Mouse (Mus musculus) hindbrain, embryonic 11.5 days (tissue): ENCODE results near the gene Crispld2. TPM values are rescaled to one million over a fixed set of nuclear protein-coding genes. Genes with fewer than 3 reads are reported as not detected.

Source experiments
- ATAC-seq: fragments of 200-750 bp; cut with Nextera tagmentation; 2 replicates; pipeline ENCODE4 v1.8.0; 2017; ENCODE audit warnings: mild to moderate bottlenecking, moderate TSS enrichment, moderate library complexity; ENCODE audit not compliant: low FRiP score
- DNase-seq: peaks from one replicate; pipeline ENCODE4 v3.0.0-alpha.2; 2015; ENCODE audit warnings: low spot score
- H3K27ac ChIP-seq: fragments of 300-500 bp; sonication (generic); 2 replicates; pipeline ENCODE4 v1.5.1; 2014; ENCODE audit warnings: mild to moderate bottlenecking, low read depth, low read length
- H3K27me3 ChIP-seq: fragments of 300-500 bp; sonication (generic); 2 replicates; pipeline ENCODE4 v1.6.1; 2014; ENCODE audit warnings: mild to moderate bottlenecking, low read length, moderate library complexity, mixed read lengths; ENCODE audit not compliant: control insufficient read depth, insufficient read depth
- H3K36me3 ChIP-seq: fragments of 300-500 bp; sonication (generic); 2 replicates; pipeline ENCODE4 v1.6.1; 2014; ENCODE audit warnings: mild to moderate bottlenecking, low read length, moderate library complexity, mixed read lengths; ENCODE audit not compliant: control insufficient read depth, insufficient read depth
- H3K4me1 ChIP-seq: fragments of 300-500 bp; sonication (generic); replicated peaks from 2 replicates; pipeline ENCODE4 v1.6.1; 2014; ENCODE audit warnings: low read length, mixed read lengths; ENCODE audit not compliant: control insufficient read depth, insufficient read depth
- H3K4me2 ChIP-seq: fragments of 300-500 bp; sonication (generic); replicated peaks from 2 replicates; pipeline ENCODE4 v1.6.1; 2014; ENCODE audit warnings: mild to moderate bottlenecking, low read depth, low read length
- H3K4me3 ChIP-seq: fragments of 300-500 bp; sonication (generic); 2 replicates; pipeline ENCODE4 v1.5.1; 2014; ENCODE audit warnings: low read depth, low read length
- H3K9ac ChIP-seq: fragments of 300-500 bp; sonication (generic); 2 replicates; pipeline ENCODE4 v1.6.1; 2014; ENCODE audit warnings: low read depth, low read length
- H3K9me3 ChIP-seq: fragments of 300-500 bp; sonication (generic); 2 replicates; pipeline ENCODE4 v1.6.1; 2016; ENCODE audit warnings: low read length; ENCODE audit not compliant: control insufficient read depth
- WGBS: fragments of 180-500 bp; shearing (Covaris S2); extraction: QIAGEN DNeasy Blood & Tissue Kit; methylation state at CpG from one replicate; pipeline ENCODE4 v1.1.7; 2014; 5-methylcytosine and 5-hydroxymethylcytosine counted together
- polyA plus RNA-seq: library from polyadenylated mRNA; unstranded; fragments of >200 nt; fragmentation: Nextera tagmentation; extraction: Ambion mirVana; gene quantifications from 2 replicates; pipeline ENCODE4 v1.2.1, GENCODE M21; 2014

Crispld2 gene
- polyA plus RNA-seq, 1 experiment from 2014 or later, result 2.1 TPM

DNA sequence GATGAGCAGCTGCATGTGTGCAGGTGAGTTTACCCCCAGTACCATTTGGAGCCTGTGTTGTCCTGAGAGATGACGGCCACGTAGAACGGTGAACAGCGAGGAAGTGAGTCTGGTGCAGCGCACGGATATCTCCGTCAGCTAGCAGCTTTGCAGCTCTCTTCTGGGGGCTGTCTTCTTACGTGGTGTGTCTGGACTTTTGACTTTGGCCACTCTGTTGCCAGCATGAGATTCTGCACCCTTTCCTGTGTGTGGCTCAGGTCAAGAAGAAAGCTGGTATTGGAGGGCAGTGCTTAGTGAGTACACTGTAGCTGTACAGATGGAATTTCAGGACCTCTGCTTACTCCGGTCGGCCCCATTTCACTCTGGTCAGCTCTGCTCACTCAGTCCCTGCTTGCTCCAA lies 34.2 kb upstream of the Crispld2 start:
- Histone ChIP-seq H3K27me3 (no peaks in the 10 kb centered on the region), H3K9me3 (no peaks in the 10 kb centered on the region), H3K4me3 (no peak overlapping the region), H3K9ac (no peak overlapping the region), H3K36me3 (peaks cover 17% of the 10 kb centered on the region), H3K27ac (no peak overlapping the region), H3K4me1 (no peaks in the 10 kb centered on the region), H3K4me2 (no peak overlapping the region)
- WGBS, result 92% methylated on average over 10 of the region's 10 CpGs
- ATAC-seq (no peak), DNase-seq (no peak)

DNA sequence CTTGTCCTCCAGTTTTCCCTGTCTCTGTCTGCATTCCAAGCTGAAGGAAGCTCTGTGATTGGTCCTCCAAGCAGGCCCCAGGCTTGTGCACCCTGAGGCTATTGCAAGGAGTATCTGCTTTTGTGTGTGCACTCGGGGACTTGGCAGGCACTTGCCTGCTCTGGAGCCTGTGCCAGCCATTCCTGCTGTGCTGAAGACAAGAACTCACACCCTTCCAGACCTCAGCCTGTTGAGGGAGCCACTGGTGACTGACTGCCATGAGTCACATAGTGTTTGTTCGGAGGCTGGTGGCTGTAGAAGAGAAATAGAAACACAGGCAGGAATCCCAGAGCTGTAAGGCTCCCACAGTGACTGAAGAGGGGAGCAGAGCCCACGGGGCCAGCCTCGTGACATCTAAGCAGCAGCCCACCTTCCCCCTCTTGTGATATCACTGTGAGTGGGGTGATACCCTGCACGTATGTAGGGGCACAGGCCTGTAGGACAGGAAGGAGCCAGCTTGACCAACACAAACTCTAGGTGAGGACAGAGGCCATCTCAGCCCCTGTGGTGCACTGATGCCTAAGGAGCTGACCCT lies 31.6 kb upstream of the Crispld2 start:
- Histone ChIP-seq H3K27me3 (no peaks in the 10 kb centered on the region), H3K4me3 (no peak overlapping the region), H3K9ac (no peak overlapping the region), H3K4me1 (no peaks in the 10 kb centered on the region), H3K36me3 (peaks cover 7% of the 10 kb centered on the region), H3K9me3 (no peaks in the 10 kb centered on the region), H3K4me2 (no peak overlapping the region), H3K27ac (no peak overlapping the region)
- ATAC-seq, result no peak
- DNase-seq, result no peak
- WGBS, result 62% methylated on average over 5 of the region's 5 CpGs

DNA sequence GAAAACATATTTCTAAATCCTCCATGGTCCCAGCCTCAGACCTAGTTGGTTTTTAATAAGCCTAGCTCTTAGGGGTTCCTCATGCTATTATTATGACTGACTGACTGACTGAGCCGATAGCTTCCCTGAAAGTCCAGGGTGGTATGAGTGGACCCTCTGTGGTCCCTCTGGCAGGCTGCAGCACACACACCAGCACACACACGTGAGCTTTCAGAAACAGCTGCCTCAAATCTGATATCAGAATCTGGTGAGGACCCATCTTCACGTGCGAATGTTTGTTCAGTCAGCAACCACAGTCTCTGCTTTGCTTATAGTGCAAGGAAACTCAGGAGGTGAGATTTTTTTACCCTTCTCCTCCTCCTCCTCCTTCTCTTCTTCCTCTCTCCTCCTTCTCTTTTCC lies 27.4 kb upstream of the Crispld2 start:
- no peaks in the 10 kb centered on the region for H3K27me3 ChIP-seq
- DNase-seq, result no peak
- H3K27ac ChIP-seq, result no peak overlapping the region
- WGBS, result 84% methylated on average over 4 of the region's 4 CpGs
- no peak overlapping the region for H3K9ac ChIP-seq
- no peak overlapping the region for H3K4me2 ChIP-seq
- no peaks in the 10 kb centered on the region for H3K9me3 ChIP-seq
- H3K36me3 ChIP-seq, result no peaks in the 10 kb centered on the region
- no peaks in the 10 kb centered on the region for H3K4me1 ChIP-seq
- H3K4me3 ChIP-seq, result no peak overlapping the region
- ATAC-seq, result no peak

DNA sequence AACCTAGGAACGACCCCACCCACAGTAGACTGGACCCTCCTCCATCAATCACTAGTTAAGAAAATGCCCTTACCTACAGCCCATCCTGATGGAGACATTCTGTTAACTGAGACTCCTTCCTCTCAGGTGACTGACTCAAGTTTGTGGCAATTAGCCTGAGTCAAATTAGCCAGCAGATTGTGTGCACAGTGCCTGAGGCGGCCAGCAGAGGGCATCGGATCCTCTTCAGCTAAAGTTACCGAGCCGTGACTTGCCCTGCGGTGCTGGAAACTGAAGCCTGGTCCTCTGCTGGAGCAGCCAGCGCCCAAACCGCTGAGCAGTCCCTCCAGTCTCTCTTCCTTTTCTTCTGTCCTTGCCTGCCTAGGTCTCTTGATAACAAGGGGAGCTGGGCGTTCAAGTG lies 24.8 kb upstream of the Crispld2 start:
- 85% methylated on average over 9 of the region's 9 CpGs for WGBS
- no peak for DNase-seq
- H3K27ac ChIP-seq, result no peak overlapping the region

DNA sequence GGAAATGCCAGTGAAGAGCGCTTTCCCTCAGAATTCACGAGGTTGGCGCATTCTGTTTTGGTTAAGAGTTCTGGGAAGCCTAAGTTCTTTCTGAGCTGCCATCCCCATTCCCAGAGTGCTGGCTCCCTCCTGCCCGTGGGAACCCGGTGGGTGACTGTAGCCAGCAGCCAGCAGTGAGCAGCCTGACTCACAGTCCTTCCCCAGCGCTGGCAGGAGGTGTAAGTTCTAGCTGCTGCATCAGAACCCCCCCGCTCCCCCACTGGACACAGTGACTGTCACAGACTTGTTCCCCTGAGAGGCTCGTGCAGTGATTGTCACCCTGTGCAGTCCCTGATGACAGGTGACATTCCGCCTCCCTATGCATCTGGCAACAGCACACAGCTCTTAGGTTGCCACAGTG lies 22.1 kb upstream of the Crispld2 start:
- Histone ChIP-seq H3K4me3 (no peak overlapping the region), H3K36me3 (no peaks in the 10 kb centered on the region), H3K4me2 (no peak overlapping the region), H3K27me3 (no peaks in the 10 kb centered on the region), H3K27ac (no peak overlapping the region), H3K9me3 (no peaks in the 10 kb centered on the region), H3K4me1 (no peaks in the 10 kb centered on the region), H3K9ac (no peak overlapping the region)
- ATAC-seq, result no peak
- no peak for DNase-seq
- WGBS, result 78% methylated on average over 9 of the region's 9 CpGs

More for the DNA sequence above, 24.8 kb upstream of the Crispld2 start:
- no peak overlapping the region for H3K9ac ChIP-seq
- no peaks in the 10 kb centered on the region for H3K9me3 ChIP-seq
- H3K4me2 ChIP-seq, result no peak overlapping the region
- no peaks in the 10 kb centered on the region for H3K36me3 ChIP-seq
- no peak overlapping the region for H3K4me3 ChIP-seq
- no peaks in the 10 kb centered on the region for H3K27me3 ChIP-seq
- ATAC-seq, result no peak
- H3K4me1 ChIP-seq, result no peaks in the 10 kb centered on the region

DNA sequence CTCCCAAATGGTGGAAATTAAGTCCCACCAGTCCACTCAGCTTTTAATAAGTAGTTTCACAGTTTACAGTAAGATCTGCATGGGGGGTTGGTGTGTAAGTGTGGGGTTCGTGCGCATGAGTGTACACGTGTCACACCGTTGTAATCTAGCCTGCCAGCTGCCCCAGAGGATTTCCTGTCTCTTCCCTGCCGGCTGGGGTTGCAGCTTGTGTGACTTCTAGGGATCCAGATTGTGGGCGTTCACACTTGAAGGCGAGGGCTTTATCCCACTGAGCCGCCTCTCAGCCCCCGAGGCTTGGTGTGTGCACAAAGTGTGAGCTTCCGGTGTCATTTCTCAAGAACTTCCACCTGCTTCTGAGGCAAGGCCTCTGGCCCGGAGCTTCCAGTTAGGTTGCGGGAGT lies 19.7 kb upstream of the Crispld2 start:
- 77% methylated on average over 12 of the region's 12 CpGs for WGBS
- ATAC-seq (no peak), DNase-seq (no peak)
- Histone ChIP-seq H3K9ac (no peak overlapping the region), H3K4me3 (no peak overlapping the region), H3K4me1 (no peaks in the 10 kb centered on the region), H3K36me3 (no peaks in the 10 kb centered on the region), H3K9me3 (no peaks in the 10 kb centered on the region), H3K4me2 (no peak overlapping the region), H3K27ac (no peak overlapping the region), H3K27me3 (no peaks in the 10 kb centered on the region)

DNA sequence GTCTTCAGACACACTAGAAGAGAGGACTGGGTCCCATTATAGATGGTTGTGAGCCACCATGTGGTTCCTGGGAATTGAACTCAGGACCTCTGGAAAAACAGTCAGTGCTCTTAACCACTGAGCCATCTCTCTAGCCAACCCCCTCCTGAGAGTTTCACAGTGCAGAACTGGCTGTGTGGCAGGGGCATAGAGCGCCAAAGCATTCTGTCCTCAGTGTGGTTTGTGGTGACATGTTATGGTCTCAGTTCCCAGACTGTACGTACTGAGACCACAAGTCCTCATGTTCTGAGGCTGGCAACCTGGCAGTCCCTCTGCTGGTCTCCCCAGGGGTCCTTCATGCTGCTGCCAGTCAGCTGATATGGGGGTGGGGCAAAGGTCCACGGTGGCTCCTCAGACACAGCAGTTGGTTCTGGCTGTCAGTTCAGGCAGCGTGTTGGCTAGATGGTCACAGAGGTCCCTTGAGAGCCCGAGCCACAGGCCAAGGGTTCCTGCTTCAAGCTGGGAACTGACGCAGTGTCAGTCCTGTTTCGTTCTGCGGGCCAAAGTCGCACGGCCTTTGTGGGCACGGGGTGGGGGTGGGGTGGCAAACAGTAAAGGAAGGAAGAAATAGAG lies 13.4 kb upstream of the Crispld2 start:
- 56% methylated on average over 11 of the region's 11 CpGs for WGBS
- DNase-seq, result no peak
- H3K27ac ChIP-seq, result no peak overlapping the region

DNA sequence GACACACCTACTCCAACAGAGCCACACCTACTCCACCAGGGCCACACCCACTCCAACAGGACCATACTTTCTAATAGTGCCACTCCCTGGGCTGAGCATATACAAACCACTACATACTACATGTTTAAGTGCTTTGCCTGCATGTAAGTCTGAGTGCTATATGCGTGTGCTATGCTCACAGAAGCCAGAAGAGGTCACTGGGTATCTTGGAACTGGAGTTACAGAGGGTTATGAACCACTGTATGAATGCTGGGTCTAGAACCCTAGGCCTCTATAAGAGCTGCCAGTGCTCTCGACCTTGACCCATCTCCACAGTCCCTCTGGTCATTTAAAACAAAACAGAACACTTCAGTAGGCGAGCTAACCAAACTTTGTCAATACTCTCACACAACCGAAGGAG lies 11.0 kb upstream of the Crispld2 start:
- DNase-seq (no peak), ATAC-seq (no peak)
- H3K9ac ChIP-seq, result no peak overlapping the region
- no peaks in the 10 kb centered on the region for H3K27me3 ChIP-seq
- no peaks in the 10 kb centered on the region for H3K36me3 ChIP-seq
- no peak overlapping the region for H3K4me3 ChIP-seq
- no peak overlapping the region for H3K27ac ChIP-seq
- no peaks in the 10 kb centered on the region for H3K9me3 ChIP-seq
- H3K4me1 ChIP-seq, result no peaks in the 10 kb centered on the region
- no peak overlapping the region for H3K4me2 ChIP-seq
- WGBS, result 65% methylated on average over 4 of the region's 4 CpGs

More for the DNA sequence above, 13.4 kb upstream of the Crispld2 start:
- H3K36me3 ChIP-seq, result no peaks in the 10 kb centered on the region
- no peak overlapping the region for H3K9ac ChIP-seq
- H3K9me3 ChIP-seq, result no peaks in the 10 kb centered on the region
- no peaks in the 10 kb centered on the region for H3K27me3 ChIP-seq
- H3K4me1 ChIP-seq, result no peaks in the 10 kb centered on the region
- H3K4me2 ChIP-seq, result no peak overlapping the region
- H3K4me3 ChIP-seq, result no peak overlapping the region
- no peak for ATAC-seq

DNA sequence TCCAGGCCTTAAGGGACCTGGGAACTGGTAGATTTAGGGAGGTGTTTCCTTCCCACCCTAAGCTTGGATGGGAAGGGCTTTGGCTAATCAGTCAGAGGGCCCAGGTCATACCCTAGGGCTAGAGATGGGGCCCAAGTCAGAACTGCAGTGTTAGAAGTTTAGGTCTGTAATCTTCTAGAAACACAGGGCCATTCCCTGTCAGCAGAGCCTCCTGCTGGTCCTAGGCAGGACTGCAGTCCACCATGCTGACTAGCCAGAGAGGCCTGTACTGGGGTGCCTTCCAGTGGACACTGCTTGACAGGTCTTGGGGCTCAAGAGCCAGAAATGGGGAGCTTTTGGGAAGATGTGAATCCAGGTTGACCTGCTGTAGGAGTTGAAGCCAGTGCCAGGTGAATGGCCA lies 8.2 kb upstream of the Crispld2 start:
- Histone ChIP-seq H3K36me3 (no peaks in the 10 kb centered on the region), H3K9me3 (no peaks in the 10 kb centered on the region), H3K9ac (no peak overlapping the region), H3K27ac (no peak overlapping the region), H3K4me1 (no peaks in the 10 kb centered on the region), H3K4me2 (no peak overlapping the region), H3K4me3 (no peak overlapping the region), H3K27me3 (no peaks in the 10 kb centered on the region)
- DNase-seq (no peak), ATAC-seq (no peak)
